Mouse (Mus musculus) heart, postnatal 0 days (tissue): Measurements from ENCODE around the gene D10Jhu81e.

Experiments used
- CTCF ChIP-seq: IDR thresholded peaks from 2 replicates; pipeline ENCODE4 v1.5.1; 2016; ENCODE audit warnings: antibody characterized with exemption, control low read depth, low read depth
- EP300 ChIP-seq: IDR thresholded peaks from 2 replicates; pipeline ENCODE4 v1.6.1; 2016; ENCODE audit warnings: antibody characterized with exemption, low read depth

DNA sequence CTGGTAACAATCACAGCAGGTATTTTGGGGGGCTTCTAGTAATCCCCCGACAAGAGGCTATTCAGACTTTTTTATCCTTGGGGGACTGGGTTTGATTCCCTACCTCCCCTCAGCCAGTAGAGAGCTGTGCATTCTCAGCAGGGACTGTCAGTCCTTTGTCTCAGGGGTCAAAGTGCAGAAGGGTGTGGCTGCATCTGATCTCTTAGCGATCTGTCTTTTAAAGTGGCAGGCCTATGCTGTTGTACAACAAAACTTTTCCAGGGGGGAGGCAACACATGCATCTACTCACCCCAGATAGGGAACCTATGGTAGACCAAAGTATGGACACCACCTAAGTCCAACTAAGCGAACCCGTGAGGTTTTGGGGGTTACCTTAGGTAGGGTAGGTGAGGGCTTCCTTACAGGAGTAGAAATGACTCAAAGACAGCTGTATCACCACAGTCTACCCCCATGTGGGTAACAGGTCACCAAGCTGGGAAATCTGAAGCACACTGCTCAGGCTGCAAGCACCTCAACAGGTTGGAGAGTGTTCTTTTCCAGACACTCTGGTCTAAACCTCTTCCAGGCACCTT lies 55.0 kb downstream of the D10Jhu81e start:
- TF ChIP-seq CTCF (no peak), EP300 (no peak)
